Mouse (Mus musculus) liver, embryonic 13.5 days (tissue): ENCODE data around the gene Rnase13. TPM values are rescaled to one million over a fixed set of nuclear protein-coding genes. Genes with fewer than 3 reads are reported as not detected.
"Not testable (repeated sequence)": the region's sequence is repeated elsewhere in the genome, so short reads cannot be mapped to it uniquely, and the experiment has no call there.

Experiments used
- ATAC-seq: fragments of 200-750 bp; cut with Nextera tagmentation; 2 replicates; pipeline ENCODE4 v1.8.0; 2017; ENCODE audit warnings: low read depth, mild to moderate bottlenecking, moderate number of reproducible peaks, moderate library complexity
- DNase-seq: peaks from one replicate; pipeline ENCODE4 v3.0.0; 2022
- H3K27ac ChIP-seq: fragments of 300-500 bp; sonication (generic); 2 replicates; pipeline ENCODE4 v1.5.1; 2015; ENCODE audit warnings: moderate library complexity, mild to moderate bottlenecking, inconsistent platforms
- H3K27me3 ChIP-seq: fragments of 300-500 bp; sonication (generic); 2 replicates; pipeline ENCODE4 v1.6.1; 2015; ENCODE audit warnings: mild to moderate bottlenecking, inconsistent platforms
- H3K36me3 ChIP-seq: fragments of 300-500 bp; sonication (generic); 2 replicates; pipeline ENCODE4 v1.6.1; 2015; ENCODE audit warnings: mild to moderate bottlenecking, inconsistent platforms
- H3K4me1 ChIP-seq: fragments of 300-500 bp; sonication (generic); replicated peaks from 2 replicates; pipeline ENCODE4 v1.6.1; 2015; ENCODE audit warnings: inconsistent platforms
- H3K4me2 ChIP-seq: fragments of 300-500 bp; sonication (generic); 2 replicates; pipeline ENCODE4 v1.6.1; 2015; ENCODE audit warnings: inconsistent platforms, mild to moderate bottlenecking, moderate library complexity
- H3K4me3 ChIP-seq: fragments of 300-500 bp; sonication (generic); replicated peaks from 2 replicates; pipeline ENCODE4 v1.5.1; 2015; ENCODE audit warnings: mild to moderate bottlenecking, inconsistent platforms
- H3K9ac ChIP-seq: fragments of 300-500 bp; sonication (generic); 2 replicates; pipeline ENCODE4 v1.6.1; 2015; ENCODE audit warnings: mild to moderate bottlenecking, inconsistent platforms
- H3K9me3 ChIP-seq: fragments of 300-500 bp; sonication (generic); replicated peaks from 2 replicates; pipeline ENCODE4 v1.6.1; 2016; ENCODE audit warnings: inconsistent platforms
- WGBS: fragments of 180-500 bp; shearing (Covaris S2); methylation state at CpG from one replicate; pipeline ENCODE4 v1.1.7; 2015; ENCODE audit not compliant: insufficient replicate concordance; 5-methylcytosine and 5-hydroxymethylcytosine counted together
- polyA plus RNA-seq: library from polyadenylated mRNA; unstranded; fragments of >200 nt; fragmentation: Nextera tagmentation; extraction: Ambion mirVana; gene quantifications from 2 replicates; pipeline ENCODE4 v1.2.1, GENCODE M21; 2015

The Rnase13 gene
- polyA plus RNA-seq, 1 experiment from 2014 or later = not detected

GRCm38 (mm10) chr14:51929309-51929943 lies 6.9 kb upstream of the Rnase13 start:
- WGBS = 68% methylated on average over 8 of the region's 8 CpGs
- Histone ChIP-seq H3K9ac (no peak overlapping the region), H3K4me2 (no peak overlapping the region), H3K27me3 (no peaks in the 10 kb centered on the region), H3K9me3 (no peaks in the 10 kb centered on the region; the same call in 1 of the 2 replicates), H3K4me3 (no peak overlapping the region), H3K36me3 (no peaks in the 10 kb centered on the region), H3K27ac (no peak overlapping the region), H3K4me1 (0 out of 2 replicates have a peak, but pooled peaks cover 4% of the 10 kb centered on the region)
- no peak for DNase-seq
- ATAC-seq = no peak

DNA sequence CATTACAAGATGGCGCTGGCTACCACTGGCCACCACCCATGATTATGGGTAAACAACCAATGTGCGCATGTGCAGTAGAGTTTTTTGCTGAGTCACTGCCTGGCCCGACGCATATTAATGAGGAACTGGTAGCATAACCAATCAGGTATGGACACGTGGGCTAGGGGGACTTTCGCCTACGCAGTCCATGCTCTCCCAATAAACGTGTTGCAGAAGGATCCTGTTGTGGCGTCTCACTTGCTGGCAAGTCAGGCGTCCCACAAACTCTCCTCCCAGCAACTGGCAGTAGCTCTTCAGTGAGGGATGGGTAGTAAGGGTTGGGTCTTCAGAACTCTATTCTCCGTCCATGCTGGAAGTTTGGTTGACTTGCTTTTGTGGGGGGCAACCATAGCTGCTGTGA lies 4.4 kb upstream of the Rnase13 start:
- WGBS = 78% methylated on average over 11 of the region's 11 CpGs
- ATAC-seq, H3K9me3 ChIP-seq: not testable (repeated sequence)

GRCm38 (mm10) chr14:51923492-51923891 lies 919 bp upstream of the Rnase13 start:
- H3K27me3 ChIP-seq = no peaks in the 10 kb centered on the region
- no peaks in the 10 kb centered on the region for H3K4me1 ChIP-seq
- H3K9ac ChIP-seq = no peak overlapping the region
- no peaks in the 10 kb centered on the region for H3K36me3 ChIP-seq
- no peaks in the 10 kb centered on the region for H3K9me3 ChIP-seq
- no peak for DNase-seq
- H3K27ac ChIP-seq = no peak overlapping the region
- no peak overlapping the region for H3K4me3 ChIP-seq
- no peak for ATAC-seq
- 61% methylated on average over 4 of the region's 4 CpGs for WGBS
- H3K4me2 ChIP-seq = no peak overlapping the region

More for the DNA sequence above, 4.4 kb upstream of the Rnase13 start:
- not testable (repeated sequence) for H3K27ac ChIP-seq, H3K9ac ChIP-seq, H3K36me3 ChIP-seq, H3K27me3 ChIP-seq, DNase-seq, H3K4me3 ChIP-seq, H3K4me2 ChIP-seq, H3K4me1 ChIP-seq

DNA sequence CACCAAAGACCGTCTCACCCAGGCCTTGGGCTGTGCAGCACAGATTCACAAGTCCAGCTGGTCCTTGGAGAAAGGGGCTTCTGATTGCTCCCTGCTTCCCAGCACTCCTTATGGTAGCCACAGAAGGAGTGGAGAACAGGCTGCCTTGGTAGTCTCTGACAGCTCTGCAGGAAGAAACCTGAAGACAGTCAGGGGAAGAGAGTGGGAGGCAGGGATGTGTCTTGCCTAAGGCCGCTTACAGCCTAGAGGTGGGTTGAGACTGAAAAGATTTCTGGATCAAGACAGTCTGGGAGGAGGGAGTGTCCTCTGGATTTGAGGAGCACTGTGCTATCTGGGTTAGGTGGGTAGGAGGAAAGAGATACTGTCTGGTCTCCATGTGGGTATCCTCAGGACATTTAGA lies 337 bp upstream of the Rnase13 start:
- Histone ChIP-seq H3K4me2 (no peak overlapping the region), H3K36me3 (no peaks in the 10 kb centered on the region), H3K9ac (no peak overlapping the region), H3K4me1 (no peaks in the 10 kb centered on the region), H3K27ac (no peak overlapping the region), H3K4me3 (no peak overlapping the region), H3K27me3 (no peaks in the 10 kb centered on the region), H3K9me3 (no peaks in the 10 kb centered on the region)
- no peak for ATAC-seq
- WGBS = 63% methylated on average over 2 of the region's 2 CpGs
- DNase-seq = no peak

- no peak for ATAC-seq
- H3K36me3 ChIP-seq = no peaks in the 10 kb centered on the region
- H3K9ac ChIP-seq = no peak overlapping the region
- H3K4me3 ChIP-seq = no peak overlapping the region
- no peak overlapping the region for H3K4me2 ChIP-seq
- H3K9me3 ChIP-seq = no peaks in the 10 kb centered on the region
- 68% methylated on average over 16 of the region's 16 CpGs for WGBS
- H3K27me3 ChIP-seq = no peaks in the 10 kb centered on the region
- no peak for DNase-seq
- H3K27ac ChIP-seq = no peak overlapping the region
- no peaks in the 10 kb centered on the region for H3K4me1 ChIP-seq
Measured at GRCm38 (mm10) chr14:51921759-51922570, 608 bp downstream of the Rnase13 start.

DNA sequence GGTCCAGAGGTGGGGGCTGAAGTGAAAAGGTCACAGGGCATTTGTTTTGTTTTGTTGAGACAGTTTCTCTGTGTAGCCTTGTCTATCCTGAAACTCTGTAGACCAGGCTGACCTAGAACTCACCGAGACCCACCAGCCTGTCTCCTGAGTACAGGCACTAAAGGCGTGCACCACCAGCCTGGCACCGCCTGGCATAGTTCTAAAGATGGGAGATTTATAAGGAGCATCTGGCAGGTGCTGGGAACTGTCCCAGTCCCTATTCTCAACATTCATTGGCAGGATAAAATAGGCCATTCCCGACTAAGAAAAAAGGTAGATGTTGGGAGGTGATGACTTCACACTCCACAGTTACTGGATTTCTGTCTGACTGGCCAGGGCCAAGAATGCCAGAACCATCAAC lies 3.6 kb downstream of the Rnase13 start:
- Histone ChIP-seq H3K9me3 (no peaks in the 10 kb centered on the region), H3K9ac (no peak overlapping the region), H3K4me3 (no peak overlapping the region), H3K27me3 (peaks cover 12% of the 10 kb centered on the region), H3K4me2 (no peak overlapping the region), H3K27ac (no peak overlapping the region), H3K36me3 (no peaks in the 10 kb centered on the region), H3K4me1 (peaks cover 7% of the 10 kb centered on the region)
- no peak for ATAC-seq
- WGBS = 62% methylated on average over 4 of the region's 4 CpGs
- DNase-seq = no peak

GRCm38 (mm10) chr14:51918125-51918524 lies 4.4 kb downstream of the Rnase13 start, which contains the start of gene Tppp2:
TSS of gene Tppp2 (plus strand) at chr14:51918425.
- no peak for DNase-seq
- 75% methylated on average over 4 of the region's 4 CpGs for WGBS
- Histone ChIP-seq H3K27me3 (peaks cover 20% of the 10 kb centered on the region), H3K4me1 (peaks cover 15% of the 10 kb centered on the region), H3K9me3 (no peaks in the 10 kb centered on the region), H3K27ac (no peak within 1 kb of the TSS), H3K36me3 (no peaks in the 10 kb centered on the region), H3K4me2 (no peak within 1 kb of the TSS), H3K4me3 (no peak within 1 kb of the TSS), H3K9ac (no peak within 1 kb of the TSS)
- no peak for ATAC-seq

- Histone ChIP-seq H3K4me1 (peaks cover 29% of the 10 kb centered on the region), H3K4me3 (no peak overlapping the region), H3K27me3 (peaks cover 24% of the 10 kb centered on the region), H3K9ac (no peak overlapping the region), H3K9me3 (no peaks in the 10 kb centered on the region), H3K4me2 (no peak overlapping the region), H3K36me3 (no peaks in the 10 kb centered on the region), H3K27ac (no peak overlapping the region)
- DNase-seq = no peak
- no peak for ATAC-seq
- WGBS = 65% methylated on average over 4 of the region's 4 CpGs
Measured at GRCm38 (mm10) chr14:51916539-51916938, 6.0 kb downstream of the Rnase13 start.

DNA sequence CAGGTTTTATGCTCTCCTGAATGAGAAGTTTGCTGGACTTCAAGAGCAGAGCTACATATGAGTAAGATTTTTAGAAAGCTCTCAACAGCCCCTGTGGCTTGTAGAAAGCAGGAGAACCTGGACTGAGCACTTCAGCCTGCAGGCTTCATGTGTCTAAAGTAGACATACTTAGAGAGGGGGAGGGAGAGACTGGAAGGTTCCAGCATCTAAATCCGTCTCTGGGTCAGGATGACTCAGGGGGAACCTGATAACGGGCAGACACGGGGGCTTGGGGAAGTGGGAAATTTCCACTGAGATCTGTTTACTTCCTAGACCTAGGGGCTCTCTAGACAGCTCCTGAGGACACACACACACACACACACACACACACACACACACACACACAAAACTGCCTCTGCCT lies 7.5 kb downstream of the Rnase13 start:
- Histone ChIP-seq H3K4me2 (no peak overlapping the region), H3K27ac (no peak overlapping the region), H3K9ac (no peak overlapping the region), H3K36me3 (no peaks in the 10 kb centered on the region), H3K27me3 (peaks cover 27% of the 10 kb centered on the region), H3K9me3 (no peaks in the 10 kb centered on the region), H3K4me3 (no peak overlapping the region), H3K4me1 (peaks cover 31% of the 10 kb centered on the region)
- 3% methylated on average over 3 of the region's 3 CpGs for WGBS
- DNase-seq (no peak), ATAC-seq (no peak)

- H3K27ac ChIP-seq = peak within 1 kb of the TSS; percentile 43
- WGBS = 10% methylated on average over 20 of the region's 23 CpGs
Measured at GRCm38 (mm10) chr14:51913960-51914762, 8.4 kb downstream of the Rnase13 start, which contains the start of gene Ndrg2. TSS of gene Ndrg2 (minus strand) at chr14:51914158.

More at GRCm38 (mm10) chr14:51913960-51914762, 8.4 kb downstream of the Rnase13 start, which contains the start of gene Ndrg2:
- Histone ChIP-seq H3K36me3 (no peaks in the 10 kb centered on the region), H3K9ac (peak within 1 kb of the TSS; percentile 68), H3K4me2 (peak within 1 kb of the TSS; percentile 91), H3K9me3 (no peaks in the 10 kb centered on the region), H3K4me1 (peaks cover 31% of the 10 kb centered on the region), H3K4me3 (peak within 1 kb of the TSS; percentile 63), H3K27me3 (peaks cover 27% of the 10 kb centered on the region)
- ATAC-seq (0 out of 2 replicates have a peak, but pooled peaks have one; percentile 6), DNase-seq (no peak)
